In genomic region chr1:193362078-193362477, GRCm38 (mm10) we compare ENCODE assay signal across 24 mouse cellular contexts. TPM values are rescaled to one million over a fixed set of nuclear protein-coding genes. Genes with fewer than 3 reads are reported as not detected.
DNase-seq lines count a peak whose midpoint lies in the region; ATAC-seq lines count a peak whose summit lies in the region.
"Had no signal": no experiment of that assay in that cellular context is flagged by ENCODE, and none has a peak within 500 bp of the region (broad histone marks: within the 10 kb centered on the region; RNA-seq: fewer than 3 reads in every experiment).

No protein-coding gene starts in this region.

- H3K27ac ChIP-seq in embryonic facial prominence, embryonic 10.5 days (replicated peaks), result peak overlapping the region; percentile 30; the same call in 1 of the 2 replicates
- H3K27ac ChIP-seq: embryonic facial prominence, embryonic 12.5 days; forebrain, embryonic 12.5 days had no signal

- H3K36me3 ChIP-seq in embryonic facial prominence, embryonic 10.5 days (replicated peaks), result peaks cover 13% of the 10 kb centered on the region; the same call in 1 of the 2 replicates
- H3K36me3 ChIP-seq: forebrain, embryonic 12.5 days had no signal

- no peaks in the 10 kb centered on the region for H3K9me3 ChIP-seq in embryonic facial prominence, embryonic 10.5 days
- H3K9me3 ChIP-seq: embryonic facial prominence, embryonic 12.5 days; forebrain, embryonic 12.5 days had no signal

- ATAC-seq in frontal cortex, adult (ENCODE audit: low TSS enrichment), result peak; percentile 42
- ATAC-seq: activated CD4-positive, CD25-positive, alpha-beta regulatory T cell, adult 4 months; forebrain, embryonic 14.5 days; forebrain, postnatal 0 days had no signal

- peaks cover 17% of the 10 kb centered on the region for H3K4me1 ChIP-seq in embryonic facial prominence, embryonic 10.5 days

- DNase-seq in frontal cortex, postnatal 10 days (ENCODE audit: low spot score in 2 of 2), result no peak
- peak; percentile 68 for DNase-seq in brain, adult 2 months (ENCODE audit: low read depth, low spot score)
- no peak for DNase-seq in embryonic facial prominence, embryonic 10.5 days (ENCODE audit: low spot score)
- no peak for DNase-seq in MN1 (ENCODE audit: low spot score)
- no peak for DNase-seq in left cerebral cortex, adult 18-20 months (ENCODE audit: low spot score in 2 of 2)
- DNase-seq: adrenal gland, adult 8-10 months; adrenal gland, postnatal 14 days; adrenal gland, postnatal 36 days; cerebellum, adult 11 months; cerebellum, adult 18-20 months; cerebellum, adult 8-10 months; cerebellum, adult 9-11 months; cerebellum, postnatal 14 days; cerebellum, postnatal 36 days; embryo, embryonic 11 days; forebrain, postnatal 0 days had no signal

- no peak overlapping the region for H3K4me3 ChIP-seq in embryonic facial prominence, embryonic 10.5 days
- H3K4me3 ChIP-seq: embryonic facial prominence, embryonic 12.5 days; forebrain, embryonic 12.5 days had no signal

- no peaks in the 10 kb centered on the region; the same call in 1 of the 2 replicates for H3K27me3 ChIP-seq in embryonic facial prominence, embryonic 10.5 days (replicated peaks; ENCODE audit: low read depth, poor library complexity, severe bottlenecking)
- H3K27me3 ChIP-seq: embryonic facial prominence, embryonic 12.5 days; forebrain, embryonic 12.5 days; Patski had no signal

- WGBS in embryonic facial prominence, embryonic 10.5 days, result 87% methylated on average over 7 of the region's 7 CpGs

RNA-seq across cellular contexts. Expression of gene Camk1g, which starts 8.0 kb away (rescaled TPM):
- polyA plus RNA-seq in embryonic facial prominence, embryonic 10.5 days (2016; fragmentation: Nextera tagmentation; extraction: Ambion mirVana), result 15.6 and 17.5 TPM in 2 replicates
- total RNA-seq in left cerebral cortex, adult 18-20 months (2021), result 10 to 100 TPM; 38.1 to 38.2 TPM
- total RNA-seq: ES-E14, MEL had no signal
- polyA plus RNA-seq: activated CD4-positive, CD25-positive, alpha-beta regulatory T cell, adult 4 months had no signal
